Mouse (Mus musculus) forebrain, embryonic 16.5 days (tissue): ENCODE data around the gene 3110082I17Rik. TPM values are rescaled to one million over a fixed set of nuclear protein-coding genes. Genes with fewer than 3 reads are reported as not detected.

ENCODE experiments used
- ATAC-seq: fragments of 200-750 bp; cut with Nextera tagmentation; 2 replicates; pipeline ENCODE4 v1.8.0; 2017; ENCODE audit warnings: mild to moderate bottlenecking, moderate library complexity
- H3K27ac ChIP-seq: fragments of 300-500 bp; sonication (generic); 2 replicates; pipeline ENCODE4 v1.5.1; 2014; ENCODE audit warnings: low read length, control low read depth
- H3K27me3 ChIP-seq: fragments of 300-500 bp; sonication (generic); replicated peaks from 2 replicates; pipeline ENCODE4 v1.6.1; 2014; ENCODE audit warnings: low read length; ENCODE audit not compliant: control insufficient read depth, insufficient read depth
- H3K36me3 ChIP-seq: fragments of 300-500 bp; sonication (generic); 2 replicates; pipeline ENCODE4 v1.6.1; 2014; ENCODE audit not compliant: control insufficient read depth, insufficient read depth
- H3K4me1 ChIP-seq: fragments of 300-500 bp; sonication (generic); replicated peaks from 2 replicates; pipeline ENCODE4 v1.6.1; 2014; ENCODE audit warnings: low read length; ENCODE audit not compliant: control insufficient read depth, insufficient read depth
- H3K4me2 ChIP-seq: fragments of 300-500 bp; sonication (generic); 2 replicates; pipeline ENCODE4 v1.6.1; 2014; ENCODE audit warnings: mild to moderate bottlenecking, low read length, control low read depth
- H3K4me3 ChIP-seq: fragments of 300-500 bp; sonication (generic); replicated peaks from 2 replicates; pipeline ENCODE4 v1.5.1; 2014; ENCODE audit warnings: mild to moderate bottlenecking, low read length, control low read depth
- H3K9ac ChIP-seq: fragments of 300-500 bp; sonication (generic); replicated peaks from 2 replicates; pipeline ENCODE4 v1.6.1; 2014; ENCODE audit warnings: low read depth, low read length, control low read depth
- H3K9me3 ChIP-seq: fragments of 300-500 bp; sonication (generic); 2 replicates; pipeline ENCODE4 v1.6.1; 2016; ENCODE audit warnings: low read length; ENCODE audit not compliant: control insufficient read depth
- WGBS: fragments of 180-500 bp; shearing (Covaris S2); extraction: QIAGEN DNeasy Blood & Tissue Kit; methylation state at CpG from one replicate; pipeline ENCODE4 v1.1.7; 2014; 5-methylcytosine and 5-hydroxymethylcytosine counted together
- polyA plus RNA-seq: library from polyadenylated mRNA; unstranded; fragments of >200 nt; fragmentation: Nextera tagmentation; extraction: Ambion mirVana; gene quantifications from 2 replicates; pipeline ENCODE4 v1.2.1, GENCODE M21; 2015

3110082I17Rik gene
- polyA plus RNA-seq, 1 experiment from 2014 or later = 22.7 TPM

GRCm38 (mm10) chr5:139432333-139432732, 28.0 kb downstream of the 3110082I17Rik start:
- H3K9me3 ChIP-seq = no peaks in the 10 kb centered on the region
- no peak overlapping the region for H3K9ac ChIP-seq
- H3K27ac ChIP-seq = no peak overlapping the region
- ATAC-seq = no peak
- H3K27me3 ChIP-seq = no peaks in the 10 kb centered on the region
- no peak overlapping the region for H3K4me3 ChIP-seq
- H3K36me3 ChIP-seq = no peaks in the 10 kb centered on the region
- H3K4me2 ChIP-seq = no peak overlapping the region
- peaks cover 66% of the 10 kb centered on the region for H3K4me1 ChIP-seq
- 14% methylated on average over 6 of the region's 6 CpGs for WGBS

- peaks cover 54% of the 10 kb centered on the region for H3K4me1 ChIP-seq
- peak overlapping the region; percentile 17; the same call in 1 of the 2 replicates for H3K27ac ChIP-seq
- ATAC-seq = peak; percentile 23
- H3K4me3 ChIP-seq = no peak overlapping the region
- no peak overlapping the region for H3K4me2 ChIP-seq
- WGBS = 23% methylated on average over 11 of the region's 12 CpGs
- no peaks in the 10 kb centered on the region for H3K36me3 ChIP-seq
- H3K27me3 ChIP-seq = no peaks in the 10 kb centered on the region
- 0 out of 2 replicates have a peak overlapping the region, but pooled peaks have one; percentile 15 for H3K9ac ChIP-seq
- H3K9me3 ChIP-seq = no peaks in the 10 kb centered on the region
Observed at GRCm38 (mm10) chr5:139429818-139430341, 30.4 kb downstream of the 3110082I17Rik start.

GRCm38 (mm10) chr5:139427989-139428388, 32.3 kb downstream of the 3110082I17Rik start:
- Histone ChIP-seq H3K9ac (no peak overlapping the region), H3K4me1 (peaks cover 50% of the 10 kb centered on the region), H3K4me2 (no peak overlapping the region), H3K9me3 (no peaks in the 10 kb centered on the region), H3K27me3 (no peaks in the 10 kb centered on the region), H3K36me3 (no peaks in the 10 kb centered on the region), H3K4me3 (no peak overlapping the region), H3K27ac (no peak overlapping the region)
- WGBS = 57% methylated on average over 9 of the region's 9 CpGs
- ATAC-seq = no peak

- Histone ChIP-seq H3K4me1 (peaks cover 52% of the 10 kb centered on the region), H3K4me2 (no peak overlapping the region), H3K9ac (no peak overlapping the region), H3K36me3 (no peaks in the 10 kb centered on the region), H3K27me3 (no peaks in the 10 kb centered on the region), H3K4me3 (no peak overlapping the region), H3K27ac (no peak overlapping the region), H3K9me3 (no peaks in the 10 kb centered on the region)
- ATAC-seq = no peak
- 95% methylated on average over 9 of the region's 9 CpGs for WGBS
Observed at GRCm38 (mm10) chr5:139427001-139427400, 33.3 kb downstream of the 3110082I17Rik start.

GRCm38 (mm10) chr5:139425198-139425597, 35.1 kb downstream of the 3110082I17Rik start:
- Histone ChIP-seq H3K9ac (no peak overlapping the region), H3K27me3 (no peaks in the 10 kb centered on the region), H3K9me3 (no peaks in the 10 kb centered on the region), H3K4me3 (no peak overlapping the region), H3K4me2 (no peak overlapping the region), H3K36me3 (no peaks in the 10 kb centered on the region), H3K4me1 (peaks cover 41% of the 10 kb centered on the region), H3K27ac (no peak overlapping the region)
- ATAC-seq = no peak
- 78% methylated on average over 9 of the region's 9 CpGs for WGBS

- Histone ChIP-seq H3K36me3 (no peaks in the 10 kb centered on the region), H3K4me2 (peak within 1 kb of the TSS; percentile 38), H3K27ac (peak within 1 kb of the TSS; percentile 13; the same call in 1 of the 2 replicates), H3K4me3 (peak within 1 kb of the TSS; percentile 32), H3K9ac (peak within 1 kb of the TSS; percentile 47), H3K4me1 (peaks cover 37% of the 10 kb centered on the region), H3K9me3 (no peaks in the 10 kb centered on the region), H3K27me3 (no peaks in the 10 kb centered on the region)
- WGBS = 23% methylated on average over 21 of the region's 21 CpGs
- peak; percentile 68 for ATAC-seq
Observed at GRCm38 (mm10) chr5:139423026-139423865, 37.1 kb downstream of the 3110082I17Rik start, which contains the start of gene Gper1. Gper1 (plus strand) TSS chr5:139423151.

GRCm38 (mm10) chr5:139418633-139419032, 41.7 kb downstream of the 3110082I17Rik start:
- no peak overlapping the region for H3K4me3 ChIP-seq
- WGBS = 6% methylated on average over 3 of the region's 3 CpGs
- H3K9me3 ChIP-seq = no peaks in the 10 kb centered on the region
- peak; percentile 80 for ATAC-seq
- H3K27me3 ChIP-seq = no peaks in the 10 kb centered on the region
- no peak overlapping the region for H3K9ac ChIP-seq
- H3K4me2 ChIP-seq = no peak overlapping the region
- H3K27ac ChIP-seq = peak overlapping the region; percentile 62
- H3K36me3 ChIP-seq = no peaks in the 10 kb centered on the region
- peaks cover 32% of the 10 kb centered on the region for H3K4me1 ChIP-seq

- H3K4me1 ChIP-seq = peaks cover 29% of the 10 kb centered on the region
- H3K9ac ChIP-seq = no peak overlapping the region
- no peak for ATAC-seq
- WGBS = 38% methylated on average over 2 of the region's 2 CpGs
- H3K4me2 ChIP-seq = no peak overlapping the region
- H3K4me3 ChIP-seq = no peak overlapping the region
- no peaks in the 10 kb centered on the region for H3K27me3 ChIP-seq
- H3K36me3 ChIP-seq = no peaks in the 10 kb centered on the region
- H3K9me3 ChIP-seq = no peaks in the 10 kb centered on the region
- H3K27ac ChIP-seq = peak overlapping the region; percentile 62
Observed at GRCm38 (mm10) chr5:139418110-139418509, 42.2 kb downstream of the 3110082I17Rik start.

- Histone ChIP-seq H3K9me3 (no peaks in the 10 kb centered on the region), H3K36me3 (no peaks in the 10 kb centered on the region), H3K27ac (no peak overlapping the region), H3K4me3 (no peak overlapping the region), H3K9ac (no peak overlapping the region), H3K27me3 (no peaks in the 10 kb centered on the region), H3K4me1 (peaks cover 23% of the 10 kb centered on the region), H3K4me2 (no peak overlapping the region)
- ATAC-seq = no peak
- 90% methylated on average over 3 of the region's 3 CpGs for WGBS
Observed at GRCm38 (mm10) chr5:139417480-139417879, 42.8 kb downstream of the 3110082I17Rik start.
